18 mouse cellular contexts compared by ENCODE assay signal in genomic region chr13:44164746-44165145, GRCm38 (mm10).
"Had no signal": no experiment of that assay in that cellular context is flagged by ENCODE, and none has a peak within 500 bp of the region (broad histone marks: within the 10 kb centered on the region; RNA-seq: fewer than 3 reads in every experiment).

No protein-coding gene starts in this region.

- DNase-seq: lung, adult 18-20 months; lung, embryonic 14.5 days; lung, postnatal 10 days; lung, postnatal 4 days; retina, postnatal 1 day; right cerebral cortex, adult 18-20 months; right cerebral cortex, postnatal 25 days; right cerebral cortex, postnatal 4 days; spleen, adult 18-20 months; thymus, adult 18-20 months; thymus, postnatal 14 days; thymus, postnatal 36 days had no signal

- H3K27ac ChIP-seq: midbrain, embryonic 10.5 days; midbrain, embryonic 13.5 days; midbrain, embryonic 15.5 days; neural tube, embryonic 13.5 days; neural tube, embryonic 15.5 days had no signal

- H3K4me2 ChIP-seq: lung, embryonic 14.5 days; midbrain, embryonic 13.5 days; midbrain, embryonic 15.5 days; neural tube, embryonic 13.5 days; neural tube, embryonic 15.5 days had no signal

- H3K27me3 ChIP-seq: midbrain, embryonic 15.5 days; neural tube, embryonic 13.5 days; neural tube, embryonic 15.5 days had no signal

- H3K4me3 ChIP-seq: midbrain, embryonic 10.5 days; midbrain, embryonic 13.5 days; midbrain, embryonic 15.5 days; myocyte; neural tube, embryonic 13.5 days; neural tube, embryonic 15.5 days had no signal

- H3K4me1 ChIP-seq: midbrain, embryonic 15.5 days; neural tube, embryonic 13.5 days; neural tube, embryonic 15.5 days had no signal

- H3K9ac ChIP-seq: lung, embryonic 14.5 days; midbrain, embryonic 13.5 days; midbrain, embryonic 15.5 days; neural tube, embryonic 13.5 days; neural tube, embryonic 15.5 days had no signal

- H3K9me3 ChIP-seq: midbrain, embryonic 10.5 days; midbrain, embryonic 13.5 days; midbrain, embryonic 15.5 days; neural tube, embryonic 13.5 days; neural tube, embryonic 15.5 days had no signal

- H3K36me3 ChIP-seq: midbrain, embryonic 10.5 days; midbrain, embryonic 13.5 days; midbrain, embryonic 15.5 days; neural tube, embryonic 13.5 days; neural tube, embryonic 15.5 days had no signal

- ATAC-seq: midbrain, embryonic 13.5 days; midbrain, embryonic 15.5 days had no signal
